In the genomic region with DNA sequence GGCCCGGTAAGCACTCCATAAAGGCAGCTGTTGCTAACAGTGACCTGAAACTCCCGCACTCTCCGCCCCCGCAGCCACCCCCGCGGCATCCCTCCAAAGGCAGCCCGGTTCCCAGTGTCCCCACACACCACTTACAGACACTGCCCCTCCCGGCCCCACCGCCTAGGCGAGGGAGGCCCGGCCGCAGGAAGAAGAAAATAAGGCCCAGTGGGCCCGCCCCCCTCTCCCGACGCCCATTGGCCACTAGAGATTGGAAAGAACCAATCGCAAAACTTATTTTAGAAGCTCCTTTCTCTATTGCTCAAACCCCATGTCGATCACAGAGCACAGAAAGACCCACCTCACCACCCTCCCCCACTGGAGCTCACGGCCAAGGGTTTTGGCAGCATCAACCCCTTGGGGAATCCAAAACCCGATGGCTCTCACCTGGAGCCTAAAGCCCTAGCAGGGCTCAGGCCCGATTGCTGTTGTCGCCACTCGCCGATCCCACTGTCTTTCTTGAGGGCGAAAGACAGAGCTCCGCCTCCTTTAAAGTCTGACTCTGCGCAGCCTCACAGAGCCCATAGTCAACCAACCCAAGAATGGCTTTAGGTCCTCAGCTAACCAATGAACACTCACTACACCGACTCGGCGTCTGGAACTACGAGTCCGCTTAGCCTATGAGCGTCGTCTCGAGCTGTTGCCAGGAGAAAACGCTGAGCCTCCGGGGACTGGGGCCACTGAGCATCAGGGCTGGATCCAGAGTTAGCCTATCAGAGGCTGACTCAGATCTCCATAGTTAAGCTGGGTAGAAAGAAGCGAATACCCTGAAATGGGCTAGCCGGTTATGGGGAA, we compare ENCODE assay signal across 8 mouse cellular contexts. TPM values are rescaled to one million over a fixed set of nuclear protein-coding genes. Genes with fewer than 3 reads are reported as not detected.
DNase-seq lines count a peak whose midpoint lies in the region; ATAC-seq lines count a peak whose summit lies in the region.

Kdm4a (minus strand) TSS at position 577 of the 834 bp plus-strand sequence.

- peak within 1 kb of the TSS; percentile 66 for H3K4me3 ChIP-seq in lung, embryonic 16.5 days (ENCODE audit: low read length)

- DNase-seq in MEL-GATA-1-ER (ENCODE audit: extremely low read depth, low read depth): peak; percentile 99
- peak; percentile 92 for DNase-seq in cerebellum, adult 8-10 months
- DNase-seq in forelimb bud, embryonic 11.5 days (ENCODE audit: low read depth, low spot score): peak; percentile 99
- DNase-seq in layer of hippocampus, adult 9-10 months (ENCODE audit: low spot score): peak; percentile 97
- DNase-seq in ovary, postnatal 10 days (ENCODE audit: low spot score): peak; percentile 83
- DNase-seq in thymus, postnatal 10 days (ENCODE audit: low spot score in 2 of 2): peak; percentile 87 to 91

- 0% methylated on average over 38 of the region's 38 CpGs for WGBS in lung, embryonic 16.5 days

- H3K4me2 ChIP-seq in lung, embryonic 16.5 days (ENCODE audit: low read depth, low read length): peak within 1 kb of the TSS; percentile 92

- H3K4me1 ChIP-seq in lung, embryonic 16.5 days (replicated peaks; ENCODE audit: control insufficient read depth, insufficient read depth, low read length): peaks cover 11% of the 10 kb centered on the region

- peak within 1 kb of the TSS; percentile 87 for H3K9ac ChIP-seq in lung, embryonic 16.5 days (ENCODE audit: low read length)

- ATAC-seq in hematopoietic stem cell, adult 5-6 weeks (replicated peaks in 1 of 2; ENCODE audit: insufficient read depth in 1 of 2, low FRiP score in 2 of 2, low TSS enrichment in 1 of 2, low read depth in 1 of 2, poor library complexity in 2 of 2, severe bottlenecking in 2 of 2): peak; percentile 98 to 99
- peak; percentile 100 for ATAC-seq in lung, embryonic 16.5 days (ENCODE audit: low read depth)

- H3K27me3 ChIP-seq in lung, embryonic 16.5 days (ENCODE audit: control insufficient read depth, insufficient read depth, low read depth, low read length): no peaks in the 10 kb centered on the region

- peaks cover 21% of the 10 kb centered on the region for H3K36me3 ChIP-seq in lung, embryonic 16.5 days (ENCODE audit: control insufficient read depth, insufficient read depth, low read length)

- H3K9me3 ChIP-seq in lung, embryonic 16.5 days (ENCODE audit: control insufficient read depth, low read length): no peaks in the 10 kb centered on the region

- H3K27ac ChIP-seq in lung, embryonic 16.5 days (ENCODE audit: low read length): peak within 1 kb of the TSS; percentile 96

RNA-seq across cellular contexts. Expression of gene Kdm4a, which starts in this region (rescaled TPM):
- 39.4 and 40.0 TPM in 2 replicates for total RNA-seq in hematopoietic stem cell, adult 5-6 weeks (2017)
- polyA plus RNA-seq in lung, embryonic 16.5 days (2015; fragmentation: Nextera tagmentation; extraction: Ambion mirVana): 32.4 and 33.0 TPM in 2 replicates

Comparison
In these comparisons a context has a peak if more than half of its experiments do, and no peak if none do; other contexts are left out.
1. Peak in every context shown above with its lines: DNase-seq, ATAC-seq, H3K4me3 ChIP-seq and H3K27ac ChIP-seq.